Mouse (Mus musculus) macrophage (primary cell): ENCODE measurements around the gene Polr2j. TPM values are rescaled to one million over a fixed set of nuclear protein-coding genes. Genes with fewer than 3 reads are reported as not detected.
"Not testable (repeated sequence)": the region's sequence is repeated elsewhere in the genome, so short reads cannot be mapped to it uniquely, and the experiment has no call there.

Source experiments
- H3K27ac ChIP-seq: fragments of 350-480 bp; formaldehyde crosslinking; 2 replicates; pipeline ENCODE4 v1.9.0; 2021
- H3K36me3 ChIP-seq: fragments of 350-480 bp; formaldehyde crosslinking; 2 replicates; pipeline ENCODE4 v1.9.0; 2021; ENCODE audit errors: inconsistent target
- H3K4me3 ChIP-seq: fragments of 350-480 bp; formaldehyde crosslinking; 2 replicates; pipeline ENCODE4 v1.9.0; 2021; ENCODE audit errors: inconsistent target
- H3K79me2 ChIP-seq: fragments of 350-480 bp; formaldehyde crosslinking; 2 replicates; pipeline ENCODE4 v1.9.0; 2021; ENCODE audit errors: inconsistent target
- WGBS: methylation state at CpG from one replicate; pipeline ENCODE4 v1.1.7; 2026; ENCODE audit warnings: inconsistent platforms; ENCODE audit not compliant: missing documents; 5-methylcytosine and 5-hydroxymethylcytosine counted together
- polyA plus RNA-seq: library from polyadenylated mRNA; stranded (reverse); fragments of 250-400 nt; gene quantifications from 3 replicates; pipeline ENCODE4 v1.2.4, GENCODE M21; 2018; ENCODE audit warnings: inconsistent platforms

Polr2j gene
- polyA plus RNA-seq, 1 experiment from 2014 or later = 118 TPM

DNA sequence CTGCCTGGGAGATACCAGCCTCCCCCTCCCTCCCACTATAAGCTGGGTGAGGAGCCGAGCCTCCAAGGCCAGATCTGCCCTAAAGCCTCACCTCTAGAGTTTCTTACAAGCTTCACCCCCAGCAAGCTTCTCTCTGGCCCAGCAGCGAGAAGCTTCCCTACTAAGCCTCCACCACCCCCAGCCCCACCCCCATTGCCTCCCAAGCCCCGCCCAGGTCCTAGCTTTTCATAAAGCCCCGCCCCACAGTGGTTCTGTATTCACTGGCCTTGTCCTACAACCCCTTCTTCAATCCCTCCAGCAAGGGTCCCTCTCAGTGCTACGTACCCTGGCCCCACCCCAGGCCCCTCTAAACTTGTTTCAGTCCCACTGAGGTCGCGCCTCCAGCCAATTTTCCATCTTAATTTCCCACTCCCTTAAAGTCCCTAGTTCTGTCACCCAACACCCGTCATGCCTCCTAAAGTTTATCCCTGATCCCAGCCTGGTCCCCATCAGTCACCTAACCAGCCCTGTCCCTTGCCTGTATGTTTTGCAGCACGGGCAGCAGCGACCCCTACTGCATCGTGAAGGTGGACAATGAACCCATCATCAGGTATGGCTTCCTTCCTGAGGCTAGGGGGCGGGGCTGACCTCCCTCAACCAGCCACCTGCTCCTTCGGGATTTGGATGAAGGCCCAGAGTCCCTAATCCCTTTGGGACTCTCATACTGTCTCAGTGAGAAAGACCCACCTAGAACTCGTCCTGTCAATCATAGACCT lies 27.4 kb upstream of the Polr2j start:
- 85% methylated on average over 14 of the region's 14 CpGs for WGBS
- Histone ChIP-seq H3K36me3 (peaks cover 51% of the 10 kb centered on the region), H3K4me3 (no peak overlapping the region), H3K79me2 (peaks cover 60% of the 10 kb centered on the region), H3K27ac (no peak overlapping the region)

DNA sequence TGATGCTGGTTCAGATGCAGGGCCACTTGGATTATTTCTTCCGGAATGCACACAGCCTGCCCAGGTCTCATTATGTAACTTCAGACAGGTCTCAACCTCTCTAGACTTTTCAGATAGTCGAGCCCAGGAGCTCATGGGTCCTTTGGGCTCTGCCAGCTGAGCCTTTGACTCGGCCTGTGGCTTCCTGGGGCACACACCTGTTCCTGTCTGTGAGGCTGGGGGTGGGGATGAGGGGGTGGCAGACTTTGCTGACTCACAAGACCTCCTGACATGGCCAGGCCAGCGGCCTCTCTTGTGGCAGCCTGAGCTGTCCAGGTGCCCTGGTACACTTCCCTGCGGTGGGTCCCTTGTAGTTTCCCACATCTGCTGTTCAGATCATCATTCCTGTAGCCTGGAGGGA lies 24.5 kb upstream of the Polr2j start:
- Histone ChIP-seq H3K4me3 (no peak overlapping the region), H3K27ac (no peak overlapping the region), H3K36me3 (peaks cover 81% of the 10 kb centered on the region), H3K79me2 (peaks cover 31% of the 10 kb centered on the region)
- 68% methylated on average over 5 of the region's 5 CpGs for WGBS

DNA sequence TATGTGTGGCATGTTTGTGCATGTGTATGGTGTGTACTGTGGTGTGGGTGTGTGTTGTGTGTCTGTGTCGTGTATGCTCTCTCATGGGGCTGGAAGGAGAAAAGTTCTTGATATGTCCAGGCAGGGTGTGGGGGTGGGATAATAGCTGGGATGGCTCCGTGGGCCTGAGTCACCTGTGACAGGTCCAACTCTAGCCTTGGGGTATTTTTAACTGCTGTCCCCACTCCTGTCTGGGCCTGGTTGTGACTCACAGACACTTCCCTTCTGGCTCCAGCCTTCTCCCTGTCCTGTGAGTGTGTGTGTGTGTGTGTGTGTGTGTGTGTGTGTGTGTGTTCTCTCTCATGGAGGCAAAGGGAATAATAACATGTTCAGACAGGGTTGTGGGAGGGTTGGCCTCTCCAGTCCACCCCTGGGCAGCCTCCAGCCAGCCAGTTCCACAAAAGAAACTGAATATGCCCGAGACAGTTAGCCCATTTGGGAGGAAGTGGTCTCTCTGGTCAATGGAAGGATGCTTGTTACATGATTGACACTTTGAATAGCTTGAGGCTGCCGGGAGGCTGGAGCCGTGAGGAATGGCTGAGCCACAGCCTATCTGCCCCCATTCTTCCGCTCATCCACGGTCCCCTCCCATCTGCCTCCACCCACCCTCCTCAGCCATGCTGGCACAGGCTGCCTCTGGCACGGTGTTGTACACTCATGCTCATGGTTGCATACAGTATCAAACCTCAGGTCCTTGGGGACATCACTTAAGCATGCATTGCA lies 22.0 kb upstream of the Polr2j start:
- no peak overlapping the region for H3K27ac ChIP-seq
- no peak overlapping the region for H3K4me3 ChIP-seq
- 34% methylated on average over 8 of the region's 8 CpGs for WGBS
- H3K36me3 ChIP-seq = peaks cover 89% of the 10 kb centered on the region
- peaks cover 14% of the 10 kb centered on the region; the same call in 1 of the 2 replicates for H3K79me2 ChIP-seq

DNA sequence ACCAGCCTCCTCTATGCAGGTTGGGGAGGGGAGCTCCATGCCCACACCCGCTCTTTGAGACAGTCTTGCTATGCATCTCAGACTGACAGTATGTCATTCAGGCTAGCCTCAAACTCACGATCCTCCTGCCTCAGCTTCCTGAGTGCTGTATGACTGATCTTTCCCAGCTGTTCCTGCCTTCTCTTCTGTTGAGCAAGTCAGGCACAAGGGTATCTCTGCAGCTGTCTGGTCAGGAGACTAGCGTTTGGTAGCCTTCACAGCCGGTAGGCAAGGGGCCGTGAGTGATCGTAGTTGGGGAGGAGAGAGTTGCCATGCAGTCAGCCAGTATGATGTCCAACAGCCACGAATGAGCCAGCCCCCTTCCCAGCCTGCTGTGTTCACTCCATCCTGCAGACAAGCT lies 21.3 kb upstream of the Polr2j start:
- Histone ChIP-seq H3K36me3 (peaks cover 93% of the 10 kb centered on the region), H3K4me3 (no peak overlapping the region), H3K27ac (no peak overlapping the region), H3K79me2 (peaks cover 14% of the 10 kb centered on the region; the same call in 1 of the 2 replicates)
- WGBS = 76% methylated on average over 6 of the region's 7 CpGs

GRCm38 (mm10) chr5:136098536-136098935 lies 17.9 kb upstream of the Polr2j start:
- no peak overlapping the region for H3K27ac ChIP-seq
- WGBS = 88% methylated on average over 10 of the region's 10 CpGs
- H3K4me3 ChIP-seq = no peak overlapping the region
- no peaks in the 10 kb centered on the region for H3K79me2 ChIP-seq
- H3K36me3 ChIP-seq = peaks cover 95% of the 10 kb centered on the region

DNA sequence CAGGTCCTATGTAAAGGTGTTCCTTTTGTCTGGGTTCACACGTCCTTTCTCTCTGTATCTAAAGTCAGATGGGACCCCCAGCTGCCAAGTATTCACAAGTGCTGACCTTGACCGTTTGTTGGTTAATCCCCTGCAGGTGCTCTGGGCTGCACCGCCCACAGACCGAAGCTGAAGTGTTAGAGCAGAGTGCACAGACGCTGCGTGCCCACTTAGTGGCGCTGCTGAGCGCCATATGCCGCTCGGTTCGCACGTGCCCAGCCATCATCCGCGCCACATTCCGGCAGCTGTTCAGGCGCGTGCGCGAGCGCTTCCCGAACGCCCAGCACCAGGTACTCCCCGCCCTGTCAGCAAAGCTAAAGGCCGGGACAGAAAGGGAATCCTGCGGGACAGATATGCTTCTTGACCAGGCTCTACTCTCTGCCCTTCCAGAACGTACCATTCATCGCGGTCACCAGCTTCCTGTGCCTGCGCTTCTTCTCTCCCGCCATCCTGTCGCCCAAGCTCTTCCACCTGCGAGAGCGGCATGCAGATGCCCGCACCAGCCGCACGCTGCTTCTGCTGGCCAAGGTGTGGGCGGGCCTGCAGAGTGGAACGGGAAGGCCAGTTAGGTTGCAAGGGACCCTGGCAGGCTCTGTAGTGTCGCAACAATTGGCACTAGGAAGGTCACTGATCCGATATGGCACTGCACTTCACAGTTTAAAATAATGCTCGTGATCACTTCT lies 14.2 kb upstream of the Polr2j start:
- Histone ChIP-seq H3K4me3 (no peak overlapping the region), H3K27ac (no peak overlapping the region), H3K36me3 (peaks cover 95% of the 10 kb centered on the region), H3K79me2 (no peaks in the 10 kb centered on the region)
- WGBS = 26% methylated on average over 36 of the region's 41 CpGs

- WGBS = 93% methylated on average over 5 of the region's 5 CpGs
Observed at GRCm38 (mm10) chr5:136104511-136104910, 11.9 kb upstream of the Polr2j start.

DNA sequence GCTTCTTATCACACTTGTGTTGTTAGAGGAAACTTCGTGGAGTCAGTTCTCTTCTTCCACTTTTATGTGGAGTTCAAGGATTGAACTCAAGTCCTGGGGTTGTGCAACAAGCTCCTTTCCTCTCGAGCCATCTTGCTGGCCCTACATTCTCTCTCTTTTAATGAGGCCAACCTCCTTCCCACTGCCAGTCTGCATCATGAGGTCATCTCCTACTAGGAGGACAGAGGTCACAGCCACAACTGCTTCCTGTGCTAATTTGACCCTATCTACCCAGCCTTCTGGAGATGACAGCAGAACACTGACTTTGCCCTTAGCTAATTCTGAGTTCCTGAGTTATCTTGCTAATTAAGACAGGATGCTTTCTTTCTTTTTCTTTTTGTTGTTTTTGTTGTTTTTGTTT lies 7.9 kb upstream of the Polr2j start:
- H3K4me3 ChIP-seq = no peak overlapping the region
- H3K36me3 ChIP-seq = peaks cover 79% of the 10 kb centered on the region
- 33% methylated on average over 2 of the region's 2 CpGs for WGBS
- 0 out of 2 replicates have a peak overlapping the region, but pooled peaks have one; percentile 2 for H3K27ac ChIP-seq
- no peaks in the 10 kb centered on the region for H3K79me2 ChIP-seq

More at GRCm38 (mm10) chr5:136104511-136104910, 11.9 kb upstream of the Polr2j start:
- H3K79me2 ChIP-seq = no peaks in the 10 kb centered on the region
- no peak overlapping the region for H3K4me3 ChIP-seq
- no peak overlapping the region for H3K27ac ChIP-seq
- peaks cover 96% of the 10 kb centered on the region for H3K36me3 ChIP-seq

DNA sequence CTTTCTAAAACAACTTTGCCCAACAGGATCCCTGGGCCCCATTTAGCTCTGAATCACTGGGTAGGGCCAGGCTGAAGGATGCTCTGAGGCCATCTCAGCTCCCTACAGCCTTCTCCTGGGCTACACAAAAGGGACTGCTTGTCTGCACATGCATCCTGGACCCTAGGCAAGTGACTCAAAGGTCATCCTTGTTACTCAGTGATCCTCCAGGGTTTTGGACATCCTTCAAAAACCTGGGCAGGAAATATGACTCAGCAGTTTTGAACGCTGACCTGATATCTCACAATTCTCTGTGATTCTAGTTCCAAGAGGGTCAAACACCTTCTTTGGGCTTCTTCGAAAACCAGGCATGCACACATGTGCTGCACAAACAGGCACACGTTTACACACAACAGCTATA lies 7.4 kb upstream of the Polr2j start:
- no peak overlapping the region for H3K4me3 ChIP-seq
- peaks cover 74% of the 10 kb centered on the region for H3K36me3 ChIP-seq
- whole genome bisulfite sequencing = 75% methylated on average over 3 of the region's 3 CpGs
- H3K79me2 ChIP-seq = no peaks in the 10 kb centered on the region
- 0 out of 2 replicates have a peak overlapping the region, but pooled peaks have one; percentile 2 for H3K27ac ChIP-seq

GRCm38 (mm10) chr5:136113546-136113945 lies 2.9 kb upstream of the Polr2j start:
- peaks cover 29% of the 10 kb centered on the region for H3K36me3 ChIP-seq
- WGBS = 63% methylated on average over 2 of the region's 4 CpGs
- H3K27ac ChIP-seq, H3K4me3 ChIP-seq: not testable (repeated sequence)
- peaks cover 19% of the 10 kb centered on the region for H3K79me2 ChIP-seq

- Histone ChIP-seq H3K79me2 (peaks cover 35% of the 10 kb centered on the region), H3K27ac (peak overlapping the region; percentile 29; the same call in 1 of the 2 replicates), H3K36me3 (peaks cover 22% of the 10 kb centered on the region; the same call in 1 of the 2 replicates), H3K4me3 (peak overlapping the region; percentile 82)
- 0% methylated on average over 22 of the region's 22 CpGs for WGBS
Observed at GRCm38 (mm10) chr5:136116784-136117112, 317 bp downstream of the Polr2j start.

DNA sequence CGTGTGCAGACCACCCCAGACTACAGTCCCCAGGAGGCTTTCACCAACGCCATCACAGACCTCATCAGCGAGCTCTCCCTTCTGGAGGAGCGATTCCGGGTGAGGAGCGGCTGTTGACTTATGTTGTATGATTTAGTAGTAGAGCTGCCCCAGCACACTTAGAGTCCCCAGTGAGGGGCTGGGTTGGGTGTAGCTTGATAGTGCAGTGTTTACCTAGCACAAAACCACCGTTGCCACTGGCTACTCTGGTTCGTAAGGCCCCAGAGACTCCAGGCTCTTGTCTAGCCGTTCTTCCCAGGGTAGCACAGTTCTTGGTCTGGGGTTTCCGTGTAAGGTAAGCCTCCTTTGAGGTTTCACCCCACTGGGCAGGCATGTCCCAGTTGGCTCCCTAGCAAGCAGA lies 5.7 kb downstream of the Polr2j start:
- Histone ChIP-seq H3K36me3 (peaks cover 54% of the 10 kb centered on the region), H3K79me2 (peaks cover 29% of the 10 kb centered on the region), H3K27ac (no peak overlapping the region), H3K4me3 (no peak overlapping the region)
- WGBS = 94% methylated on average over 10 of the region's 10 CpGs

- peaks cover 40% of the 10 kb centered on the region for H3K79me2 ChIP-seq
- H3K27ac ChIP-seq = peak within 1 kb of the TSS; percentile 54
- peaks cover 9% of the 10 kb centered on the region; the same call in 1 of the 2 replicates for H3K36me3 ChIP-seq
- peak within 1 kb of the TSS; percentile 93 for H3K4me3 ChIP-seq
- under 1% methylated on average over 60 of the region's 60 CpGs for WGBS
Observed at GRCm38 (mm10) chr5:136135571-136136291, 19.3 kb downstream of the Polr2j start, which contains the start of the genes Lrwd1 and Alkbh4. Gene Lrwd1 (minus strand): TSS chr5:136136074. Gene Alkbh4 (plus strand): TSS chr5:136136146.
